In genomic region chr13:70978547-70979307, GRCm38 (mm10) we compare ENCODE assay signal across 18 mouse cellular contexts.
DNase-seq lines count a peak whose midpoint lies in the region; ATAC-seq and TF ChIP-seq lines count a peak whose summit lies in the region.
"Had no signal": no experiment of that assay in that cellular context is flagged by ENCODE, and none has a peak within 500 bp of the region (broad histone marks: within the 10 kb centered on the region; RNA-seq: fewer than 3 reads in every experiment).

No protein-coding gene starts in this region.

- no peak overlapping the region for H3K4me3 ChIP-seq in lung, postnatal 0 days (ENCODE audit: low read depth, low read length)
- no peak overlapping the region for H3K4me3 ChIP-seq in ES-E14 (ENCODE audit: insufficient read depth in 1 of 2, low read depth in 1 of 2, low read length in 2 of 2, poor library complexity in 1 of 2, severe bottlenecking in 1 of 2)
- no peak overlapping the region for H3K4me3 ChIP-seq in forebrain, postnatal 0 days (ENCODE audit: low read depth, low read length)
- H3K4me3 ChIP-seq: heart, embryonic 12.5 days; liver, embryonic 13.5 days; myocyte had no signal

- H3K4me1 ChIP-seq in lung, postnatal 0 days (ENCODE audit: insufficient read depth, low read depth, low read length) = no peaks in the 10 kb centered on the region
- H3K4me1 ChIP-seq in ES-E14 (ENCODE audit: control insufficient read depth in 2 of 2, insufficient read depth in 2 of 2, low read length in 2 of 2, poor library complexity in 1 of 2) = no peaks in the 10 kb centered on the region
- no peaks in the 10 kb centered on the region for H3K4me1 ChIP-seq in forebrain, postnatal 0 days (ENCODE audit: insufficient read depth)
- H3K4me1 ChIP-seq: heart, embryonic 12.5 days; liver, embryonic 13.5 days had no signal

- H3K9ac ChIP-seq in lung, postnatal 0 days (replicated peaks; ENCODE audit: low read depth) = no peak overlapping the region
- no peak overlapping the region for H3K9ac ChIP-seq in ES-E14 (ENCODE audit: insufficient read depth, low read depth, low read length, poor library complexity, severe bottlenecking)
- H3K9ac ChIP-seq in forebrain, postnatal 0 days = no peak overlapping the region
- H3K9ac ChIP-seq: heart, embryonic 12.5 days; liver, embryonic 13.5 days had no signal

- no peak for TF ChIP-seq EP300 in lung, postnatal 0 days (IDR thresholded peaks at IDR 0.05)

- peak; percentile 5 for DNase-seq in lung, postnatal 10 days
- DNase-seq in lung, postnatal 0 days (ENCODE audit: low spot score) = no peak
- DNase-seq in ES-E14 (ENCODE audit: low read depth, low spot score) = peak; percentile 29
- DNase-seq in WW6 (ENCODE audit: low read depth, low spot score) = peak; percentile 13
- DNase-seq in forebrain, postnatal 0 days = no peak
- no peak for DNase-seq in spleen, postnatal 14 days (ENCODE audit: low spot score in 2 of 2)
- DNase-seq in ovary, adult 18-20 months (ENCODE audit: low spot score) = no peak
- DNase-seq: adrenal gland, postnatal 36 days; cerebellum, adult 9-11 months; gastrocnemius, postnatal 36 days; kidney, adult 11 months; kidney, postnatal 25 days; layer of hippocampus, adult 9-11 months; liver, embryonic 13.5 days; right cerebral cortex, postnatal 25 days had no signal

- H3K36me3 ChIP-seq in lung, postnatal 0 days (ENCODE audit: insufficient read depth, low read length) = no peaks in the 10 kb centered on the region
- no peaks in the 10 kb centered on the region for H3K36me3 ChIP-seq in ES-E14 (ENCODE audit: control insufficient read depth, insufficient read depth, low read length, poor library complexity, severe bottlenecking)
- no peaks in the 10 kb centered on the region for H3K36me3 ChIP-seq in forebrain, postnatal 0 days (ENCODE audit: insufficient read depth)
- H3K36me3 ChIP-seq: heart, embryonic 12.5 days; liver, embryonic 13.5 days had no signal

- TF ChIP-seq CTCF in lung, postnatal 0 days (IDR thresholded peaks at IDR 0.05) = no peak
- TF ChIP-seq CTCF in forebrain, postnatal 0 days (IDR thresholded peaks at IDR 0.05; ENCODE audit: low read depth) = no peak

- H3K4me2 ChIP-seq in lung, postnatal 0 days (replicated peaks; ENCODE audit: low read depth, low read length) = no peak overlapping the region
- H3K4me2 ChIP-seq in forebrain, postnatal 0 days (ENCODE audit: low read depth) = no peak overlapping the region
- H3K4me2 ChIP-seq: heart, embryonic 12.5 days; liver, embryonic 13.5 days had no signal

- in situ Hi-C loops in ES-E14 (cut with MboI; ENCODE audit: low sequenced_read_pairs in 2 of 2, unreplicated experiment in 2 of 2) = loop anchor here in 1 of 2 experiments (25.0 kb wide), 1 partner anchor 341 kb away; the partner anchor contains the start of gene Ice1

- no peaks in the 10 kb centered on the region for H3K27me3 ChIP-seq in lung, postnatal 0 days (replicated peaks; ENCODE audit: insufficient read depth, low read length)
- H3K27me3 ChIP-seq in forebrain, postnatal 0 days (ENCODE audit: insufficient read depth, low read length) = no peaks in the 10 kb centered on the region
- H3K27me3 ChIP-seq: heart, embryonic 12.5 days; liver, embryonic 13.5 days had no signal

- no peaks in the 10 kb centered on the region for H3K9me3 ChIP-seq in lung, postnatal 0 days (ENCODE audit: low read length)
- no peaks in the 10 kb centered on the region for H3K9me3 ChIP-seq in ES-E14 (ENCODE audit: control insufficient read depth, insufficient read depth, low read depth, low read length)
- no peaks in the 10 kb centered on the region for H3K9me3 ChIP-seq in forebrain, postnatal 0 days (ENCODE audit: low read length)
- H3K9me3 ChIP-seq: heart, embryonic 12.5 days; liver, embryonic 13.5 days had no signal

- no peak for ATAC-seq in lung, postnatal 0 days
- peak; percentile 75 for ATAC-seq in forebrain, postnatal 0 days
- ATAC-seq: CD4-positive, CD25-positive, alpha-beta regulatory T cell, adult 4 months had no signal

- 80% methylated on average over 5 of the region's 5 CpGs for WGBS in lung, postnatal 0 days
- WGBS in forebrain, postnatal 0 days = 72% methylated on average over 4 of the region's 5 CpGs

- no peak overlapping the region for H3K27ac ChIP-seq in lung, postnatal 0 days (ENCODE audit: low read length)
- no peak overlapping the region for H3K27ac ChIP-seq in ES-E14 (ENCODE audit: insufficient read depth, low read depth, low read length, poor library complexity, severe bottlenecking)
- no peak overlapping the region for H3K27ac ChIP-seq in forebrain, postnatal 0 days (ENCODE audit: low read depth, low read length)
- H3K27ac ChIP-seq: liver, embryonic 13.5 days had no signal

TF ChIP-seq in ES-E14, 5 proteins besides CTCF, POLR2A, EP300 and RAD21:
- TF ChIP-seq ZC3H11A (IDR thresholded peaks at IDR 0.05; ENCODE audit: borderline replicate concordance, low read depth, low read length) (no peak), CHD2 (IDR thresholded peaks at IDR 0.05; ENCODE audit: low read depth, low read length) (no peak), HCFC1 (IDR thresholded peaks at IDR 0.05; ENCODE audit: borderline replicate concordance, insufficient read depth, low read length) (no peak)

Comparison
In these comparisons a context has a peak if more than half of its experiments do, and no peak if none do; other contexts are left out.
1. DNase-seq: peak in lung, postnatal 10 days (single experiment), ES-E14 (single experiment) and WW6 (single experiment); none in lung, postnatal 0 days (single experiment), forebrain, postnatal 0 days (single experiment), spleen, postnatal 14 days (0 of 2) and ovary, adult 18-20 months (single experiment).